Mouse (Mus musculus) kidney, adult 2 months (tissue): ENCODE measurements around the gene Cacna1c. TPM values are rescaled to one million over a fixed set of nuclear protein-coding genes. Genes with fewer than 3 reads are reported as not detected.

Experiments used
- DNase-seq: peaks from one replicate; pipeline ENCODE4 v3.0.0; 2021
- H3K27ac ChIP-seq: fragments of 200-500 bp; 2 replicates; pipeline ENCODE4 v1.5.1; 2012; ENCODE audit warnings: low read depth, low read length, control low read depth, inconsistent platforms; ENCODE audit not compliant: insufficient read depth
- H3K27me3 ChIP-seq: fragments of 200-500 bp; replicated peaks from 2 replicates; pipeline ENCODE4 v1.6.1; 2012; ENCODE audit warnings: mild to moderate bottlenecking, moderate library complexity, low read length, inconsistent platforms; ENCODE audit not compliant: control insufficient read depth, insufficient read depth
- H3K36me3 ChIP-seq: fragments of 200-500 bp; 2 replicates; pipeline ENCODE4 v1.6.1; 2012; ENCODE audit warnings: mild to moderate bottlenecking, moderate library complexity, low read length, inconsistent platforms; ENCODE audit not compliant: control insufficient read depth, insufficient read depth
- H3K4me1 ChIP-seq: fragments of 200-500 bp; 2 replicates; pipeline ENCODE4 v1.6.1; 2011; ENCODE audit warnings: low read length; ENCODE audit not compliant: control insufficient read depth, insufficient read depth
- H3K4me3 ChIP-seq: fragments of 200-500 bp; 2 replicates; pipeline ENCODE4 v1.5.1; 2011; ENCODE audit warnings: mild to moderate bottlenecking, low read depth, low read length, control low read depth; ENCODE audit not compliant: insufficient read depth
- CTCF ChIP-seq: fragments of 200-500 bp; conservative IDR thresholded peaks from 2 replicates; pipeline ENCODE4 v1.5.1; 2011; ENCODE audit warnings: low read depth, mild to moderate bottlenecking, control low read depth, low read length, moderate library complexity, mixed read lengths; ENCODE audit not compliant: insufficient read depth, insufficient read length
- POLR2A ChIP-seq: fragments of 200-500 bp; IDR thresholded peaks from one replicate; pipeline ENCODE4 v1.6.1; 2011; ENCODE audit warnings: low read depth, low read length, control low read depth
- whole genome bisulfite sequencing: fragments of 180-500 bp; shearing (Covaris S2); methylation state at CpG from one replicate; pipeline ENCODE4 v1.1.7; 2018; 5-methylcytosine and 5-hydroxymethylcytosine counted together
- polyA plus RNA-seq: library from polyadenylated mRNA; depleted of rRNA; stranded (reverse); fragments of >200 nt; gene quantifications from 2 replicates; pipeline ENCODE4 v1.2.3, GENCODE M21; 2012

Gene Cacna1c
- polyA plus RNA-seq, 1 experiment: 0.99 TPM

DNA sequence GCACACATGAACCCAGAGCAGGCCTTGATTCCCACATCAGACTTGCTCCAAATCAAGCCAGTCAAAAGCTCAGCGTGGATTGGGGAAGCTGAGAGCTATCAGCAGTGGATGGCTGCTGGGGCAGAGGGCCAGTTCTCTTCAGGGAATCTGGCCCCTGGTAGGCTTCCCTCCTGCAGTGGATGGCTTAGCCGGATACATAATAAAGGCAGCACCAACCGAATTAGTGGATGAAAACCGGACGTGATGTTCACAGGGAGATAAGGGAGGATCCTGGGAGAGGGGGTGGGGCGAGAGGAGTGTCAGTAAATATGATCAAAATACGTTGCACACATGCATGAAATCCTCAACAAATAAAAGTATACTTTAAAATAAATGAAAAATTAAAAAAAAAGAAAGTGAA lies 359.5 kb downstream of the Cacna1c start:
- 58% methylated on average over 7 of the region's 7 CpGs for whole genome bisulfite sequencing
- H3K36me3 ChIP-seq: no peaks in the 10 kb centered on the region
- no peaks in the 10 kb centered on the region for H3K27me3 ChIP-seq
- 0 out of 2 replicates have a peak, but pooled peaks cover 4% of the 10 kb centered on the region for H3K4me1 ChIP-seq
- H3K27ac ChIP-seq: no peak overlapping the region
- TF ChIP-seq CTCF (no peak), POLR2A (no peak)
- no peak for DNase-seq
- no peak overlapping the region for H3K4me3 ChIP-seq

DNA sequence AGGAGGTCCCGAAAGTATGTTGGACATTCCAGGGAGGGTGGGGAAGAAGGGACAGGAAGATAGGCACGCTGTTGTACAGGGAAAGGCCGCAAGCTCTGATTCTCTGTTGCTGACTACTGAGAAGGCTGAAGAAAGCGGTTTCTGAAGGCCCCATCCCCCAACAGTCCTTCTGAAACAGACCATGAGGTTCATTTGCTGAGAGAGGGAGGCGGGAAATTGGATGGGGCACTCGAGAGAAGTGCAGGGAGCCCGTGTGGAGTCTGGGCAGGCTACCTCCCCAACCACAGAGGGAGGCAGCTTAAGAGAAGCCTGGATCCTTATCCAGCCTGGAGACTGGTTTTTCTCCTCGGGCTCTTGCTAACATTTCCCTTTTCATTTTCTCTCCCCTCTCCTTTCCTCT lies 362.2 kb downstream of the Cacna1c start:
- Histone ChIP-seq H3K36me3 (no peaks in the 10 kb centered on the region), H3K27ac (no peak overlapping the region), H3K4me3 (no peak overlapping the region), H3K27me3 (no peaks in the 10 kb centered on the region), H3K4me1 (0 out of 2 replicates have a peak, but pooled peaks cover 4% of the 10 kb centered on the region)
- 78% methylated on average over 8 of the region's 8 CpGs for WGBS
- TF ChIP-seq CTCF (no peak), POLR2A (no peak)
- DNase-seq: no peak

GRCm38 (mm10) chr6:118833049-118833448 lies 363.2 kb downstream of the Cacna1c start:
- 84% methylated on average over 7 of the region's 7 CpGs for WGBS
- no peak for DNase-seq
- H3K4me3 ChIP-seq: no peak overlapping the region
- H3K4me1 ChIP-seq: no peaks in the 10 kb centered on the region
- H3K36me3 ChIP-seq: no peaks in the 10 kb centered on the region
- H3K27ac ChIP-seq: no peak overlapping the region
- TF ChIP-seq POLR2A: no peak
- no peaks in the 10 kb centered on the region for H3K27me3 ChIP-seq

- no peaks in the 10 kb centered on the region for H3K27me3 ChIP-seq
- H3K4me1 ChIP-seq: no peaks in the 10 kb centered on the region
- no peaks in the 10 kb centered on the region for H3K36me3 ChIP-seq
- H3K4me3 ChIP-seq: no peak overlapping the region
- TF ChIP-seq CTCF (no peak), POLR2A (no peak)
- WGBS: 88% methylated on average over 2 of the region's 2 CpGs
- no peak overlapping the region for H3K27ac ChIP-seq
- DNase-seq: no peak
These were observed 363.6 kb downstream of the Cacna1c start for GRCm38 (mm10) chr6:118832616-118833015.

- no peak for DNase-seq
- Histone ChIP-seq H3K4me3 (no peak overlapping the region), H3K4me1 (no peaks in the 10 kb centered on the region), H3K36me3 (no peaks in the 10 kb centered on the region), H3K27me3 (no peaks in the 10 kb centered on the region), H3K27ac (no peak overlapping the region)
- WGBS: 93% methylated on average over 5 of the region's 5 CpGs
- TF ChIP-seq CTCF: no peak
- no peak for TF ChIP-seq POLR2A
These were observed 365.4 kb downstream of the Cacna1c start for GRCm38 (mm10) chr6:118830851-118831250.

DNA sequence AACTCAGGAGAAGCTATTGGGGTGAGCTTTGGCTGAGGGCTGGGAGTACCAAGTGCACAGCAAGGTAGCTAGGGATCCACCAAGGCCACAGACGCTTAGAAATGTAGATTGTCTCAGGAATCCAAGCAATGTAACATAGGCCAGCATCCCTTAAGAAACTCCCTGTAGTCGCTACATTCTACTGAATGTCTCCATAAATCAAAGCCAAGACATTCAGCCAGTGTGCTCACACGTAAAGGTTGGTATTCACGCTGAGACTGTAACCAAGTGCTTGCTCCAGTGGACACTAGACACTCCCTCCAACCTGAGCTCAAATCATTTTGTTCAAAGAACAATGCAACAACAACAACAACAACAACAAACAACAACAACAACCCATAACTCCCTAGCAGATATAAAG lies 368.0 kb downstream of the Cacna1c start:
- DNase-seq: no peak

GRCm38 (mm10) chr6:118827560-118827959 lies 368.7 kb downstream of the Cacna1c start:
- no peak for TF ChIP-seq CTCF
- no peak for TF ChIP-seq POLR2A
- Histone ChIP-seq H3K27me3 (no peaks in the 10 kb centered on the region), H3K4me3 (no peak overlapping the region), H3K27ac (no peak overlapping the region), H3K36me3 (no peaks in the 10 kb centered on the region), H3K4me1 (no peaks in the 10 kb centered on the region)
- DNase-seq: no peak
- WGBS: 38% methylated on average over 8 of the region's 8 CpGs

More for the DNA sequence above, 368.0 kb downstream of the Cacna1c start:
- no peak for TF ChIP-seq POLR2A
- Histone ChIP-seq H3K36me3 (no peaks in the 10 kb centered on the region), H3K4me3 (no peak overlapping the region), H3K4me1 (no peaks in the 10 kb centered on the region), H3K27ac (no peak overlapping the region), H3K27me3 (no peaks in the 10 kb centered on the region)
- WGBS: 63% methylated on average over 4 of the region's 4 CpGs

- 72% methylated on average over 6 of the region's 6 CpGs for WGBS
- Histone ChIP-seq H3K4me1 (no peaks in the 10 kb centered on the region), H3K36me3 (no peaks in the 10 kb centered on the region), H3K27ac (no peak overlapping the region), H3K4me3 (no peak overlapping the region), H3K27me3 (no peaks in the 10 kb centered on the region)
- TF ChIP-seq CTCF (no peak), POLR2A (no peak)
- peak; percentile 49 for DNase-seq
These were observed 370.8 kb downstream of the Cacna1c start for GRCm38 (mm10) chr6:118825400-118825871.
